Mouse (Mus musculus): ENCODE measurements around the gene Lefty2. TPM values are rescaled to one million over a fixed set of nuclear protein-coding genes. Genes with fewer than 3 reads are reported as not detected.
"Not testable (repeated sequence)": the region's sequence is repeated elsewhere in the genome, so short reads cannot be mapped to it uniquely, and the experiment has no call there.

Gene Lefty2
- polyA plus RNA-seq, 1 experiment: not detected

- Histone ChIP-seq H3K4me3 (ENCODE audit: insufficient read depth, low read length) (no peak overlapping the region), H3K4me1 (ENCODE audit: control insufficient read depth, insufficient read depth, low read length) (peaks cover 7% of the 10 kb centered on the region; the same call in 1 of the 2 replicates), H3K27ac (ENCODE audit: insufficient read depth, low read length) (no peak overlapping the region)
- no peak for TF ChIP-seq POLR2A (IDR thresholded peaks at IDR 0.05; ENCODE audit: low read depth, low read length)
- TF ChIP-seq CTCF (IDR thresholded peaks at IDR 0.05; ENCODE audit: borderline replicate concordance, insufficient read depth, low read length): no peak
Observed at GRCm38 (mm10) chr1:180889841-180890240, 3.1 kb upstream of the Lefty2 start.

- H3K4me3 ChIP-seq (ENCODE audit: insufficient read depth, low read length); H3K27ac ChIP-seq (ENCODE audit: insufficient read depth, low read length); H3K4me1 ChIP-seq (ENCODE audit: control insufficient read depth, insufficient read depth, low read length): not testable (repeated sequence)
Observed at GRCm38 (mm10) chr1:180894088-180894987, 1.4 kb downstream of the Lefty2 start.

GRCm38 (mm10) chr1:180901107-180901506 is 8.2 kb downstream of the Lefty2 start:
- Histone ChIP-seq H3K4me1 (ENCODE audit: control insufficient read depth, insufficient read depth, low read length) (peaks cover 3% of the 10 kb centered on the region; the same call in 1 of the 2 replicates), H3K4me3 (ENCODE audit: insufficient read depth, low read length) (no peak overlapping the region), H3K27ac (ENCODE audit: insufficient read depth, low read length) (no peak overlapping the region)
- TF ChIP-seq CTCF (IDR thresholded peaks at IDR 0.05; ENCODE audit: borderline replicate concordance, insufficient read depth, low read length) (no peak), POLR2A (IDR thresholded peaks at IDR 0.05; ENCODE audit: low read depth, low read length) (no peak)

- Histone ChIP-seq H3K27ac (ENCODE audit: insufficient read depth, low read length) (no peak overlapping the region), H3K4me3 (ENCODE audit: insufficient read depth, low read length) (no peak overlapping the region), H3K4me1 (ENCODE audit: control insufficient read depth, insufficient read depth, low read length) (peaks cover 3% of the 10 kb centered on the region; the same call in 1 of the 2 replicates)
- TF ChIP-seq POLR2A (IDR thresholded peaks at IDR 0.05; ENCODE audit: low read depth, low read length) (no peak), CTCF (IDR thresholded peaks at IDR 0.05; ENCODE audit: borderline replicate concordance, insufficient read depth, low read length) (no peak)
Observed at GRCm38 (mm10) chr1:180902915-180903314, 10.0 kb downstream of the Lefty2 start.

GRCm38 (mm10) chr1:180903666-180904038 is 10.7 kb downstream of the Lefty2 start:
- H3K4me3 ChIP-seq (ENCODE audit: insufficient read depth, low read length): no peak overlapping the region
- H3K4me1 ChIP-seq (ENCODE audit: control insufficient read depth, insufficient read depth, low read length): peaks cover 3% of the 10 kb centered on the region; the same call in 1 of the 2 replicates
- no peak overlapping the region for H3K27ac ChIP-seq (ENCODE audit: insufficient read depth, low read length)
- TF ChIP-seq POLR2A (IDR thresholded peaks at IDR 0.05; ENCODE audit: low read depth, low read length) (no peak), CTCF (IDR thresholded peaks at IDR 0.05; ENCODE audit: borderline replicate concordance, insufficient read depth, low read length) (no peak)

GRCm38 (mm10) chr1:180904039-180904814 is 11.3 kb downstream of the Lefty2 start, which contains the start of gene Pycr2:
Pycr2 (plus strand) TSS chr1:180904293.
- peak within 1 kb of the TSS; percentile 29 for H3K27ac ChIP-seq (ENCODE audit: insufficient read depth, low read length)
- peak; percentile 85 for TF ChIP-seq POLR2A (IDR thresholded peaks at IDR 0.05; ENCODE audit: low read depth, low read length)
- no peak for TF ChIP-seq CTCF (IDR thresholded peaks at IDR 0.05; ENCODE audit: borderline replicate concordance, insufficient read depth, low read length)
- peaks cover 3% of the 10 kb centered on the region; the same call in 1 of the 2 replicates for H3K4me1 ChIP-seq (ENCODE audit: control insufficient read depth, insufficient read depth, low read length)
- H3K4me3 ChIP-seq (ENCODE audit: insufficient read depth, low read length): peak within 1 kb of the TSS; percentile 71

GRCm38 (mm10) chr1:180904815-180905080 is 11.8 kb downstream of the Lefty2 start:
- H3K27ac ChIP-seq (ENCODE audit: insufficient read depth, low read length): 0 out of 2 replicates have a peak overlapping the region, but pooled peaks have one; percentile 29
- peaks cover 3% of the 10 kb centered on the region; the same call in 1 of the 2 replicates for H3K4me1 ChIP-seq (ENCODE audit: control insufficient read depth, insufficient read depth, low read length)
- TF ChIP-seq CTCF (IDR thresholded peaks at IDR 0.05; ENCODE audit: borderline replicate concordance, insufficient read depth, low read length) (no peak), POLR2A (IDR thresholded peaks at IDR 0.05; ENCODE audit: low read depth, low read length) (no peak)
- peak overlapping the region; percentile 71 for H3K4me3 ChIP-seq (ENCODE audit: insufficient read depth, low read length)

- H3K4me3 ChIP-seq (ENCODE audit: insufficient read depth, low read length): peak overlapping the region; percentile 71
- no peak for TF ChIP-seq CTCF (IDR thresholded peaks at IDR 0.05; ENCODE audit: borderline replicate concordance, insufficient read depth, low read length)
- no peak for TF ChIP-seq POLR2A (IDR thresholded peaks at IDR 0.05; ENCODE audit: low read depth, low read length)
- peaks cover 3% of the 10 kb centered on the region; the same call in 1 of the 2 replicates for H3K4me1 ChIP-seq (ENCODE audit: control insufficient read depth, insufficient read depth, low read length)
- no peak overlapping the region for H3K27ac ChIP-seq (ENCODE audit: insufficient read depth, low read length)
Observed at GRCm38 (mm10) chr1:180905307-180905706, 12.4 kb downstream of the Lefty2 start.

- H3K4me3 ChIP-seq (ENCODE audit: insufficient read depth, low read length): peak overlapping the region; percentile 71; the same call in 1 of the 2 replicates
- no peak overlapping the region for H3K27ac ChIP-seq (ENCODE audit: insufficient read depth, low read length)
Observed at GRCm38 (mm10) chr1:180905876-180906275, 13.0 kb downstream of the Lefty2 start.

More at GRCm38 (mm10) chr1:180905876-180906275, 13.0 kb downstream of the Lefty2 start:
- peaks cover 3% of the 10 kb centered on the region; the same call in 1 of the 2 replicates for H3K4me1 ChIP-seq (ENCODE audit: control insufficient read depth, insufficient read depth, low read length)
- TF ChIP-seq POLR2A (IDR thresholded peaks at IDR 0.05; ENCODE audit: low read depth, low read length) (no peak), CTCF (IDR thresholded peaks at IDR 0.05; ENCODE audit: borderline replicate concordance, insufficient read depth, low read length) (no peak)
